Mouse (Mus musculus) brain, embryonic 14.5 days (tissue): ENCODE results near the gene Aldh9a1.

ENCODE experiments used
- CTCF ChIP-seq: fragments of 200-500 bp; IDR thresholded peaks from 2 replicates; pipeline ENCODE4 v1.5.1; 2012; ENCODE audit warnings: inconsistent platforms, mild to moderate bottlenecking, moderate library complexity, borderline replicate concordance; ENCODE audit not compliant: insufficient read depth, insufficient read length; ENCODE audit errors: extremely low read depth
- POLR2A ChIP-seq: fragments of 200-500 bp; IDR thresholded peaks from 2 replicates; pipeline ENCODE4 v1.6.1; 2012; ENCODE audit warnings: mild to moderate bottlenecking, inconsistent platforms, borderline replicate concordance; ENCODE audit not compliant: poor library complexity, insufficient read depth, insufficient read length, severe bottlenecking; ENCODE audit errors: extremely low read depth

GRCm38 (mm10) chr1:167374003-167374784, 24.4 kb downstream of the Aldh9a1 start:
- no peak for TF ChIP-seq CTCF
- no peak for TF ChIP-seq POLR2A
